Mouse (Mus musculus): ENCODE results near the gene Btbd19. TPM values are rescaled to one million over a fixed set of nuclear protein-coding genes. Genes with fewer than 3 reads are reported as not detected.

The Btbd19 gene
- total and polyA plus RNA-seq, 2 experiments from 2014 or later, result 2.7 to 8.6 TPM

GRCm38 (mm10) chr4:117110249-117110648, 15.3 kb downstream of the Btbd19 start:
- WGBS, result 86% methylated on average over 13 of the region's 13 CpGs
- TF ChIP-seq EP300 (IDR thresholded peaks at IDR 0.05; ENCODE audit: low read depth), result no peak
- no peak for TF ChIP-seq CTCF (IDR thresholded peaks at IDR 0.05; ENCODE audit: low read depth)
- H3K36me3 ChIP-seq (replicated peaks; ENCODE audit: control insufficient read depth, insufficient read depth, low read length), result no peaks in the 10 kb centered on the region

GRCm38 (mm10) chr4:117109330-117109729, 16.2 kb downstream of the Btbd19 start:
- Histone ChIP-seq H3K4me3 (ENCODE audit: low read depth, low read length) (no peak overlapping the region), H3K9ac (replicated peaks; ENCODE audit: low read depth, low read length) (no peak overlapping the region), H3K4me2 (ENCODE audit: low read depth, low read length) (no peak overlapping the region), H3K9me3 (replicated peaks; ENCODE audit: control insufficient read depth, low read length) (no peaks in the 10 kb centered on the region), H3K27ac (ENCODE audit: low read depth) (no peak overlapping the region), H3K36me3 (replicated peaks; ENCODE audit: control insufficient read depth, insufficient read depth, low read length) (no peaks in the 10 kb centered on the region), H3K4me1 (ENCODE audit: control insufficient read depth, insufficient read depth) (no peaks in the 10 kb centered on the region), H3K27me3 (ENCODE audit: control insufficient read depth, insufficient read depth, low read length) (no peaks in the 10 kb centered on the region)
- ATAC-seq (ENCODE audit: insufficient read depth, low read depth) (no peak), DNase-seq (ENCODE audit: low spot score) (no peak)
- TF ChIP-seq CTCF (IDR thresholded peaks at IDR 0.05; ENCODE audit: low read depth) (no peak), EP300 (IDR thresholded peaks at IDR 0.05; ENCODE audit: low read depth) (no peak)
- 86% methylated on average over 25 of the region's 25 CpGs for WGBS

More at GRCm38 (mm10) chr4:117110249-117110648, 15.3 kb downstream of the Btbd19 start:
- no peaks in the 10 kb centered on the region for H3K9me3 ChIP-seq (replicated peaks; ENCODE audit: control insufficient read depth, low read length)
- no peak for DNase-seq (ENCODE audit: low spot score)
- no peak overlapping the region for H3K9ac ChIP-seq (replicated peaks; ENCODE audit: low read depth, low read length)
- no peak overlapping the region for H3K27ac ChIP-seq (ENCODE audit: low read depth)
- no peaks in the 10 kb centered on the region for H3K4me1 ChIP-seq (ENCODE audit: control insufficient read depth, insufficient read depth)
- no peak overlapping the region for H3K4me2 ChIP-seq (ENCODE audit: low read depth, low read length)
- H3K4me3 ChIP-seq (ENCODE audit: low read depth, low read length), result no peak overlapping the region
- ATAC-seq (ENCODE audit: insufficient read depth, low read depth), result no peak
- H3K27me3 ChIP-seq (ENCODE audit: control insufficient read depth, insufficient read depth, low read length), result no peaks in the 10 kb centered on the region

- H3K9me3 ChIP-seq (replicated peaks; ENCODE audit: control insufficient read depth, low read length), result no peaks in the 10 kb centered on the region
- no peak for TF ChIP-seq EP300 (IDR thresholded peaks at IDR 0.05; ENCODE audit: low read depth)
- no peak for TF ChIP-seq CTCF (IDR thresholded peaks at IDR 0.05; ENCODE audit: low read depth)
- no peak for ATAC-seq (ENCODE audit: insufficient read depth, low read depth)
- H3K4me3 ChIP-seq (ENCODE audit: low read depth, low read length), result no peak overlapping the region
- 91% methylated on average over 6 of the region's 6 CpGs for WGBS
- H3K27me3 ChIP-seq (ENCODE audit: control insufficient read depth, insufficient read depth, low read length), result no peaks in the 10 kb centered on the region
- H3K27ac ChIP-seq (ENCODE audit: low read depth), result no peak overlapping the region
- H3K36me3 ChIP-seq (replicated peaks; ENCODE audit: control insufficient read depth, insufficient read depth, low read length), result no peaks in the 10 kb centered on the region
- H3K4me2 ChIP-seq (ENCODE audit: low read depth, low read length), result no peak overlapping the region
- no peak for DNase-seq (ENCODE audit: low spot score)
- no peak overlapping the region for H3K9ac ChIP-seq (replicated peaks; ENCODE audit: low read depth, low read length)
- H3K4me1 ChIP-seq (ENCODE audit: control insufficient read depth, insufficient read depth), result no peaks in the 10 kb centered on the region
Observed at GRCm38 (mm10) chr4:117108524-117108849, 17.0 kb downstream of the Btbd19 start.

GRCm38 (mm10) chr4:117107813-117108523, 17.6 kb downstream of the Btbd19 start:
- H3K27me3 ChIP-seq (ENCODE audit: control insufficient read depth, insufficient read depth, low read length), result no peaks in the 10 kb centered on the region
- no peak overlapping the region for H3K27ac ChIP-seq (ENCODE audit: low read depth)
- no peak overlapping the region for H3K4me2 ChIP-seq (ENCODE audit: low read depth, low read length)
- ATAC-seq (ENCODE audit: insufficient read depth, low read depth), result no peak
- H3K36me3 ChIP-seq (replicated peaks; ENCODE audit: control insufficient read depth, insufficient read depth, low read length), result no peaks in the 10 kb centered on the region
- H3K9ac ChIP-seq (replicated peaks; ENCODE audit: low read depth, low read length), result no peak overlapping the region
- TF ChIP-seq CTCF (IDR thresholded peaks at IDR 0.05; ENCODE audit: low read depth) (no peak), EP300 (IDR thresholded peaks at IDR 0.05; ENCODE audit: low read depth) (no peak)
- WGBS, result 83% methylated on average over 18 of the region's 18 CpGs
- no peaks in the 10 kb centered on the region for H3K9me3 ChIP-seq (replicated peaks; ENCODE audit: control insufficient read depth, low read length)
- H3K4me1 ChIP-seq (ENCODE audit: control insufficient read depth, insufficient read depth), result no peaks in the 10 kb centered on the region
- DNase-seq (ENCODE audit: low spot score), result no peak
- no peak overlapping the region for H3K4me3 ChIP-seq (ENCODE audit: low read depth, low read length)

GRCm38 (mm10) chr4:117105127-117105526, 20.4 kb downstream of the Btbd19 start:
- no peak overlapping the region for H3K9ac ChIP-seq (replicated peaks; ENCODE audit: low read depth, low read length)
- H3K4me3 ChIP-seq (ENCODE audit: low read depth, low read length), result no peak overlapping the region
- H3K4me2 ChIP-seq (ENCODE audit: low read depth, low read length), result no peak overlapping the region
- H3K36me3 ChIP-seq (replicated peaks; ENCODE audit: control insufficient read depth, insufficient read depth, low read length), result no peaks in the 10 kb centered on the region
- no peaks in the 10 kb centered on the region for H3K4me1 ChIP-seq (ENCODE audit: control insufficient read depth, insufficient read depth)
- H3K9me3 ChIP-seq (replicated peaks; ENCODE audit: control insufficient read depth, low read length), result no peaks in the 10 kb centered on the region
- ATAC-seq (ENCODE audit: insufficient read depth, low read depth) (no peak), DNase-seq (ENCODE audit: low spot score) (no peak)
- H3K27ac ChIP-seq (ENCODE audit: low read depth), result no peak overlapping the region
- TF ChIP-seq EP300 (IDR thresholded peaks at IDR 0.05; ENCODE audit: low read depth) (no peak), CTCF (IDR thresholded peaks at IDR 0.05; ENCODE audit: low read depth) (no peak)
- no peaks in the 10 kb centered on the region for H3K27me3 ChIP-seq (ENCODE audit: control insufficient read depth, insufficient read depth, low read length)
- 58% methylated on average over 10 of the region's 10 CpGs for WGBS

DNA sequence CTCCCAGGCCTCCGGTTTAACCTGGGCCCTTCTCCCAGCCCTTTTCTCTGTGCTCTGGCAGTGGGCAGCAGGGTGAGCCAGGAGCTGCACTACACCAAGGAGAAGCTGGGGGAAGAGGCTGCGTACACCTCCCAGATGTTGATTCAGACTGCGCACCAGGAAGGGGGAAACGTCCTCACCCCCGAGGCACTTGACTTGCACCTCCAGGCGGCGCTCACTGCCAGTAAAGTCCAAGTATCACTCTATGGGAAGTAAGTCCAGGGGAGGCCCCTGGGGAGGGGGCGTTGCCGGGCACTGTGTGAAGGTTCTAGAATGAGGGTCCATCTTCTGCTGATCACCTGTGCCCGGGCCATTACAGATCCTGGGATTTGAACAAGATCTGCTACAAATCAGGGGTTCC, 20.9 kb downstream of the Btbd19 start:
- Histone ChIP-seq H3K4me3 (ENCODE audit: low read depth, low read length) (no peak overlapping the region), H3K27ac (ENCODE audit: low read depth) (no peak overlapping the region), H3K9ac (replicated peaks; ENCODE audit: low read depth, low read length) (no peak overlapping the region), H3K4me2 (ENCODE audit: low read depth, low read length) (no peak overlapping the region), H3K27me3 (ENCODE audit: control insufficient read depth, insufficient read depth, low read length) (no peaks in the 10 kb centered on the region), H3K9me3 (replicated peaks; ENCODE audit: control insufficient read depth, low read length) (no peaks in the 10 kb centered on the region), H3K36me3 (replicated peaks; ENCODE audit: control insufficient read depth, insufficient read depth, low read length) (no peaks in the 10 kb centered on the region), H3K4me1 (ENCODE audit: control insufficient read depth, insufficient read depth) (no peaks in the 10 kb centered on the region)
- WGBS, result 68% methylated on average over 10 of the region's 10 CpGs
- TF ChIP-seq EP300 (IDR thresholded peaks at IDR 0.05; ENCODE audit: low read depth) (no peak), CTCF (IDR thresholded peaks at IDR 0.05; ENCODE audit: low read depth) (no peak)
- ATAC-seq (ENCODE audit: insufficient read depth, low read depth) (no peak), DNase-seq (ENCODE audit: low spot score) (no peak)
